Mouse (Mus musculus) liver, postnatal 0 days (tissue): ENCODE measurements around the gene Zfp618.

Experiments
- CTCF ChIP-seq: sonication (generic); IDR thresholded peaks from 2 replicates; pipeline ENCODE4 v1.5.1; 2016; ENCODE audit warnings: antibody characterized with exemption, low read depth
- EP300 ChIP-seq: IDR thresholded peaks from 2 replicates; pipeline ENCODE4 v1.6.1; 2016; ENCODE audit warnings: antibody characterized with exemption, low read depth, mild to moderate bottlenecking

DNA sequence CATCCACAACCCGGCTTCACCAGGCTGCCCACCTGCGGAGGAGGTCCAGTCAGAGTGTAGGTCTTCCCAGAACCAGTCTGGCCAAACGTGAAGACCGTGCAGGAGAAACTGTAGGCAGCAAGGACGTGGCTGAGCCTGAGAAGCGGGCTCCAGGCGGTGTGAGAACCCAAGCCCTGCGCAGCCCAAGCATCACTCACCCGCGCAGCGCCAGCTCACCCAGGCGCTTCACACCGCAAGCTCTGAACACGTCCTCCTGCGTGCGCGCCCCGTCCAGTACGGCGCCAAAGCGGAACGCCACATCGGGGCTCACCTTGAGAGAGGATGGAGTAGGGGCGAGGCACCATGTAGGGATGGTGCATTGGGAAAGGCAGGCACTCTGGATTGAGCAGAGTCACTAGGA, 205.7 kb downstream of the Zfp618 start:
- TF ChIP-seq CTCF (no peak), EP300 (no peak)
